Mouse (Mus musculus): Measurements from ENCODE around the gene Brd7.

DNA sequence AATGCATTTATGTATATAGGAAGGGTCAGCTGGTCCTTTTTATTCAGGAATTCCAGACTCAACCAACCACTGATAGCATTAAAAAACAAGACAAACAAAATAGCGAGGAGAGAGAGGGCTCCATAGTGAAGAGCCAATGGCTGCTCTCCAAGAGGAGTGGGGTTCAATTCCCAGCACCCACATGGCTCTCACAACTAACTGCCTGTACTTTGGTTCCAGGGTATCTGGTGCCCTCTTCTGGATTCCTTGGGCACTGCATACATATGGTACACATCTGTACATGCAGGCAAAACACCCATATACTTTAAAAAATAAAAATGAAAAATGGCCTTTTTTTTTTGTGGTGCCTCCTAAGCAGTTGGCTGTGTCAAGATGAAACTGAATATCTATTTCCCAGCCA lies 28.8 kb upstream of the Brd7 start:
- TF ChIP-seq CTCF (IDR thresholded peaks at IDR 0.05; ENCODE audit: low read depth): peak; percentile 65
- TF ChIP-seq EP300 (IDR thresholded peaks at IDR 0.05; ENCODE audit: low read depth): no peak
